30 mouse cellular contexts compared by ENCODE assay signal in the genomic region with DNA sequence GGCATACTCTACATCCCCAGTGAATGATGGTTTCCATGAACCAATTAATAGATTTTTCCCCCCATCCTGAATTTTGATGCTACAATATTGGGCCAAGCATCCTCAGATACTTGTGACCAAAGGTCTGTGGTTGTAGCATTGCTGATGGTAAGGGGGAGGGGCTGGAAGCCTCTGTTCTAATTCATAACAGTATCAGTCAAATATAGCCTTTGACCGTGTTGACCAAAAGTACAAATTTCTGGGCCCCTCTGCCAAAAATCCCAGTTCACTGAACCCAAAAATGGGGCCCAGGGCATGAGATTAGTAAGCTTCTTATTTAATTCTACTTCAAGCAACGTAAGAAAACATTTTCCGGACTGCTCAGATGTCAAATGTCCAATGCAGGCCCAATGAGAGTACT.
DNase-seq lines count a peak whose midpoint lies in the region; ATAC-seq and TF ChIP-seq lines count a peak whose summit lies in the region.
"Had no signal": no experiment of that assay in that cellular context is flagged by ENCODE, and none has a peak within 500 bp of the region (broad histone marks: within the 10 kb centered on the region; RNA-seq: fewer than 3 reads in every experiment).

No protein-coding gene starts in this region.

- no peaks in the 10 kb centered on the region for H3K27me3 ChIP-seq in kidney, adult 2 months (replicated peaks; ENCODE audit: control insufficient read depth, insufficient read depth, low read length)
- no peaks in the 10 kb centered on the region for H3K27me3 ChIP-seq in liver, postnatal 0 days (ENCODE audit: insufficient read depth, low read length)
- H3K27me3 ChIP-seq in liver, embryonic 12.5 days (replicated peaks), result peaks cover 6% of the 10 kb centered on the region; the same call in 1 of the 2 replicates
- H3K27me3 ChIP-seq: heart, embryonic 15.5 days; Patski had no signal

- no peak for TF ChIP-seq POLR2A in kidney, adult 2 months (IDR thresholded peaks at IDR 0.05; ENCODE audit: low read depth, low read length)

- H3K4me2 ChIP-seq in liver, postnatal 0 days (ENCODE audit: low read depth, low read length), result no peak overlapping the region
- no peak overlapping the region for H3K4me2 ChIP-seq in liver, embryonic 12.5 days
- H3K4me2 ChIP-seq: embryonic facial prominence, embryonic 13.5 days; forebrain, embryonic 12.5 days; forebrain, embryonic 15.5 days; heart, embryonic 12.5 days; heart, embryonic 15.5 days; hindbrain, embryonic 13.5 days had no signal

- no peak for TF ChIP-seq CTCF in kidney, adult 2 months (conservative IDR thresholded peaks at IDR 0.05; ENCODE audit: insufficient read depth, insufficient read length, low read depth, low read length)
- no peak for TF ChIP-seq CTCF in liver, postnatal 0 days (IDR thresholded peaks at IDR 0.05; ENCODE audit: low read depth)

- WGBS in kidney, adult 2 months, result 56% methylated on average over 3 of the region's 3 CpGs
- WGBS in liver, postnatal 0 days (ENCODE audit: insufficient replicate concordance), result 82% methylated on average over 3 of the region's 3 CpGs
- WGBS in liver, embryonic 12.5 days (ENCODE audit: insufficient replicate concordance), result 83% methylated on average over 3 of the region's 3 CpGs

- H3K4me3 ChIP-seq in kidney, adult 2 months (ENCODE audit: insufficient read depth, low read depth, low read length), result no peak overlapping the region
- H3K4me3 ChIP-seq in liver, postnatal 0 days (ENCODE audit: low read depth, low read length), result no peak overlapping the region
- H3K4me3 ChIP-seq in liver, embryonic 12.5 days, result no peak overlapping the region
- H3K4me3 ChIP-seq: embryonic facial prominence, embryonic 10.5 days; embryonic facial prominence, embryonic 13.5 days; erythroblast, embryonic 14.5 days; forebrain, embryonic 12.5 days; forebrain, embryonic 15.5 days; heart, embryonic 12.5 days; heart, embryonic 15.5 days; hindbrain, embryonic 10.5 days; hindbrain, embryonic 13.5 days had no signal

- no peaks in the 10 kb centered on the region for H3K36me3 ChIP-seq in kidney, adult 2 months (ENCODE audit: control insufficient read depth, insufficient read depth, low read length)
- no peaks in the 10 kb centered on the region for H3K36me3 ChIP-seq in liver, postnatal 0 days (replicated peaks; ENCODE audit: insufficient read depth, low read length)
- no peaks in the 10 kb centered on the region for H3K36me3 ChIP-seq in liver, embryonic 12.5 days
- H3K36me3 ChIP-seq: embryonic facial prominence, embryonic 10.5 days; embryonic facial prominence, embryonic 13.5 days; forebrain, embryonic 12.5 days; forebrain, embryonic 15.5 days; G1E; heart, embryonic 12.5 days; heart, embryonic 15.5 days; hindbrain, embryonic 10.5 days; hindbrain, embryonic 13.5 days had no signal

- no peaks in the 10 kb centered on the region for H3K9me3 ChIP-seq in liver, postnatal 0 days (ENCODE audit: low read length)
- no peaks in the 10 kb centered on the region for H3K9me3 ChIP-seq in liver, embryonic 12.5 days (replicated peaks)
- H3K9me3 ChIP-seq: embryonic facial prominence, embryonic 10.5 days; embryonic facial prominence, embryonic 13.5 days; forebrain, embryonic 12.5 days; forebrain, embryonic 15.5 days; G1E; heart, embryonic 12.5 days; heart, embryonic 15.5 days; hindbrain, embryonic 10.5 days; hindbrain, embryonic 13.5 days had no signal

- H3K4me1 ChIP-seq in kidney, adult 2 months (ENCODE audit: control insufficient read depth, insufficient read depth, low read length), result peaks cover 13% of the 10 kb centered on the region; the same call in 1 of the 2 replicates
- H3K4me1 ChIP-seq in liver, postnatal 0 days (ENCODE audit: insufficient read depth), result peaks cover 12% of the 10 kb centered on the region
- H3K4me1 ChIP-seq in liver, embryonic 12.5 days, result no peaks in the 10 kb centered on the region
- H3K4me1 ChIP-seq: forebrain, embryonic 12.5 days; forebrain, embryonic 15.5 days; hindbrain, embryonic 10.5 days had no signal

- no peak overlapping the region for H3K27ac ChIP-seq in kidney, adult 2 months (ENCODE audit: insufficient read depth, low read depth, low read length)
- no peak overlapping the region for H3K27ac ChIP-seq in liver, postnatal 0 days (ENCODE audit: low read depth)
- H3K27ac ChIP-seq in liver, embryonic 12.5 days, result no peak overlapping the region
- H3K27ac ChIP-seq: embryonic facial prominence, embryonic 10.5 days; embryonic facial prominence, embryonic 13.5 days; forebrain, embryonic 12.5 days; forebrain, embryonic 15.5 days; heart, embryonic 15.5 days; hindbrain, embryonic 10.5 days; hindbrain, embryonic 13.5 days had no signal

- peak; percentile 17; the same call in 1 of the 2 replicates for ATAC-seq in liver, postnatal 0 days
- ATAC-seq in liver, embryonic 12.5 days, result no peak
- ATAC-seq: forebrain, embryonic 15.5 days; hindbrain, embryonic 16.5 days; Patski had no signal

- no peak for TF ChIP-seq EP300 in liver, postnatal 0 days (IDR thresholded peaks at IDR 0.05; ENCODE audit: low read depth)

- no peak overlapping the region for H3K9ac ChIP-seq in liver, postnatal 0 days (replicated peaks)
- H3K9ac ChIP-seq in liver, embryonic 12.5 days, result no peak overlapping the region
- H3K9ac ChIP-seq: embryonic facial prominence, embryonic 13.5 days; forebrain, embryonic 12.5 days; forebrain, embryonic 15.5 days; heart, embryonic 12.5 days; heart, embryonic 15.5 days; hindbrain, embryonic 13.5 days had no signal

- DNase-seq in kidney, adult 2 months, result peak; percentile 78
- no peak for DNase-seq in kidney, adult 18-20 months
- DNase-seq in kidney, postnatal 36 days, result peak; percentile 34 to 57
- DNase-seq in kidney, postnatal 14 days, result no peak
- DNase-seq in liver, postnatal 0 days, result no peak
- DNase-seq: adrenal gland, adult 8-10 months; adrenal gland, postnatal 25 days; B cell, adult 2 months; cerebellum, adult 11-12 months; cerebellum, adult 8-10 months; cerebellum, postnatal 10 days; cerebellum, postnatal 36 days; embryo, embryonic 11 days; gastrocnemius, postnatal 25 days; heart, adult 18-20 months; heart, postnatal 10 days; heart, postnatal 36 days had no signal

Comparison
In these comparisons a context has a peak if more than half of its experiments do, and no peak if none do; other contexts are left out.
1. DNase-seq: peak in kidney, adult 2 months (single experiment) and kidney, postnatal 36 days (2 of 2); none in kidney, adult 18-20 months (single experiment), kidney, postnatal 14 days (single experiment) and liver, postnatal 0 days (single experiment).